In the genomic region with DNA sequence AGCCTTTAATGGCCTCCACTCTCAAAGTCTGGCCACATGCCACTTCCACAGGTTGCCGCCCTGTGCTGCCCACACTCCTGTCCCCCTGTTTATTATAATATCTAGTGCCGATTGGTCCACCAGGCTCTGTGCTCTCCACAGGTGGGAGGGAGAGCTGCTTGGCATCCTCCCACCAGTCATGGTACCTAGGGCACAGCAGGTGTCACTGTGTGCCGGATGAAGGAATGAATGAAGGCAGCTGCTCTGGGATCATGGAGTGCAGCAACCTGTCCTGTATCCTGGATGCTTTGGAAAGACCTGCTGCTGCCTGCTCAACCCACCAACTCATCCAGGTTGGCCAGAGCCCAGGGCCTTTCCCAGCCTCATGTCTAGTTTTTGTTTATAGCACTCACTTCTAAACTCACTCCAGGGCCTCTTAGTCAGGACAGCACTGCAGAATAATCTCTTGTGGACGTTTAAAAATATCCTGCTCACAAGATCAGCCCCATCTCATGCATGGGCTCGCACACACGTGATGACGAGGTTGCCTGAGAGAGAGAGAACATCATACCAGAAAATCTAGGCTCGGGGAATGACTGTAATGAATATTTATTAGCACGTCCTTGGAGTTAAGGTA, we compare ENCODE assay signal across 10 mouse cellular contexts.
DNase-seq lines count a peak whose midpoint lies in the region; ATAC-seq and TF ChIP-seq lines count a peak whose summit lies in the region.
"Had no signal": no experiment of that assay in that cellular context is flagged by ENCODE, and none has a peak within 500 bp of the region (broad histone marks: within the 10 kb centered on the region; RNA-seq: fewer than 3 reads in every experiment).

No protein-coding gene starts in this region.

- no peak overlapping the region for H3K9ac ChIP-seq in forebrain, embryonic 13.5 days
- H3K9ac ChIP-seq in forebrain, embryonic 16.5 days (replicated peaks; ENCODE audit: low read depth, low read length): no peak overlapping the region
- H3K9ac ChIP-seq in stomach, embryonic 16.5 days (ENCODE audit: low read length): no peak overlapping the region
- H3K9ac ChIP-seq in stomach, postnatal 0 days (ENCODE audit: low read length): no peak overlapping the region
- H3K9ac ChIP-seq in heart, embryonic 11.5 days (ENCODE audit: low read depth, low read length): no peak overlapping the region
- H3K9ac ChIP-seq: lung, embryonic 14.5 days had no signal

- no peak for TF ChIP-seq EP300 in stomach, postnatal 0 days (optimal IDR thresholded peaks at IDR 0.05)

- H3K27me3 ChIP-seq in forebrain, embryonic 13.5 days: no peaks in the 10 kb centered on the region
- no peaks in the 10 kb centered on the region for H3K27me3 ChIP-seq in forebrain, embryonic 16.5 days (replicated peaks; ENCODE audit: control insufficient read depth, insufficient read depth, low read length)
- H3K27me3 ChIP-seq in stomach, embryonic 16.5 days (ENCODE audit: control insufficient read depth, insufficient read depth, low read length): no peaks in the 10 kb centered on the region
- H3K27me3 ChIP-seq in stomach, postnatal 0 days (ENCODE audit: control insufficient read depth, insufficient read depth, low read length): no peaks in the 10 kb centered on the region
- H3K27me3 ChIP-seq in heart, embryonic 11.5 days (ENCODE audit: control insufficient read depth, insufficient read depth, low read length): no peaks in the 10 kb centered on the region

- TF ChIP-seq CTCF in stomach, postnatal 0 days (IDR thresholded peaks at IDR 0.05; ENCODE audit: low read depth): no peak

- 0 out of 2 replicates have a peak, but pooled peaks have one; percentile 21 for ATAC-seq in forebrain, embryonic 13.5 days
- ATAC-seq in forebrain, embryonic 16.5 days: no peak
- 0 out of 2 replicates have a peak, but pooled peaks have one; percentile 37 for ATAC-seq in stomach, embryonic 16.5 days (ENCODE audit: insufficient read depth, low FRiP score)
- ATAC-seq in stomach, postnatal 0 days (ENCODE audit: low FRiP score, low TSS enrichment): no peak
- no peak for ATAC-seq in heart, embryonic 11.5 days (replicated peaks; ENCODE audit: insufficient number of reproducible peaks, low FRiP score, low TSS enrichment)
- ATAC-seq: Patski had no signal

- no peaks in the 10 kb centered on the region for H3K9me3 ChIP-seq in forebrain, embryonic 13.5 days (replicated peaks)
- H3K9me3 ChIP-seq in forebrain, embryonic 16.5 days (ENCODE audit: control insufficient read depth, low read length): no peaks in the 10 kb centered on the region
- H3K9me3 ChIP-seq in stomach, embryonic 16.5 days (replicated peaks; ENCODE audit: control insufficient read depth, low read length): no peaks in the 10 kb centered on the region
- no peaks in the 10 kb centered on the region for H3K9me3 ChIP-seq in stomach, postnatal 0 days (ENCODE audit: control insufficient read depth, low read length)
- no peaks in the 10 kb centered on the region for H3K9me3 ChIP-seq in heart, embryonic 11.5 days (replicated peaks; ENCODE audit: control insufficient read depth, low read length)

- no peak overlapping the region for H3K4me2 ChIP-seq in forebrain, embryonic 13.5 days
- no peak overlapping the region for H3K4me2 ChIP-seq in forebrain, embryonic 16.5 days (ENCODE audit: low read length)
- no peak overlapping the region for H3K4me2 ChIP-seq in stomach, embryonic 16.5 days (ENCODE audit: low read depth, low read length)
- H3K4me2 ChIP-seq in stomach, postnatal 0 days (replicated peaks; ENCODE audit: low read depth): no peak overlapping the region
- no peak overlapping the region for H3K4me2 ChIP-seq in heart, embryonic 11.5 days
- H3K4me2 ChIP-seq: lung, embryonic 14.5 days had no signal

- H3K36me3 ChIP-seq in forebrain, embryonic 13.5 days (ENCODE audit: poor library complexity, severe bottlenecking): no peaks in the 10 kb centered on the region
- H3K36me3 ChIP-seq in forebrain, embryonic 16.5 days (ENCODE audit: control insufficient read depth, insufficient read depth): no peaks in the 10 kb centered on the region
- no peaks in the 10 kb centered on the region for H3K36me3 ChIP-seq in stomach, embryonic 16.5 days (ENCODE audit: control insufficient read depth, insufficient read depth, low read length)
- H3K36me3 ChIP-seq in stomach, postnatal 0 days (ENCODE audit: control insufficient read depth, insufficient read depth, low read length): no peaks in the 10 kb centered on the region
- no peaks in the 10 kb centered on the region for H3K36me3 ChIP-seq in heart, embryonic 11.5 days (ENCODE audit: control insufficient read depth, insufficient read depth, low read length)

- H3K27ac ChIP-seq in forebrain, embryonic 13.5 days: 0 out of 2 replicates have a peak overlapping the region, but pooled peaks have one; percentile 12
- H3K27ac ChIP-seq in forebrain, embryonic 16.5 days (ENCODE audit: low read length): no peak overlapping the region
- no peak overlapping the region for H3K27ac ChIP-seq in stomach, embryonic 16.5 days (ENCODE audit: low read length)
- no peak overlapping the region for H3K27ac ChIP-seq in stomach, postnatal 0 days (replicated peaks)
- H3K27ac ChIP-seq in heart, embryonic 11.5 days (ENCODE audit: low read depth, low read length): peak overlapping the region; percentile 65

- no peak overlapping the region for H3K4me3 ChIP-seq in forebrain, embryonic 13.5 days
- no peak overlapping the region for H3K4me3 ChIP-seq in forebrain, embryonic 16.5 days (replicated peaks; ENCODE audit: low read length)
- no peak overlapping the region for H3K4me3 ChIP-seq in stomach, embryonic 16.5 days (replicated peaks; ENCODE audit: low read length)
- no peak overlapping the region for H3K4me3 ChIP-seq in stomach, postnatal 0 days (ENCODE audit: low read depth, low read length)
- H3K4me3 ChIP-seq in heart, embryonic 11.5 days (ENCODE audit: low read depth, low read length): no peak overlapping the region

- DNase-seq in stomach, postnatal 0 days (ENCODE audit: low spot score): no peak
- no peak for DNase-seq in frontal cortex, postnatal 25 days (ENCODE audit: low spot score in 2 of 2)
- no peak for DNase-seq in gastrocnemius, postnatal 10 days
- no peak for DNase-seq in c-Kit-positive CD71-positive TER-119-positive erythroid progenitor cells, embryonic 14.5 days (ENCODE audit: low spot score)
- DNase-seq: lung, embryonic 14.5 days had no signal

- peaks cover 19% of the 10 kb centered on the region for H3K4me1 ChIP-seq in forebrain, embryonic 13.5 days
- H3K4me1 ChIP-seq in forebrain, embryonic 16.5 days (replicated peaks; ENCODE audit: control insufficient read depth, insufficient read depth, low read length): peaks cover 6% of the 10 kb centered on the region
- no peaks in the 10 kb centered on the region for H3K4me1 ChIP-seq in stomach, embryonic 16.5 days (ENCODE audit: control insufficient read depth, insufficient read depth, low read length)
- H3K4me1 ChIP-seq in stomach, postnatal 0 days (replicated peaks; ENCODE audit: control insufficient read depth, insufficient read depth): no peaks in the 10 kb centered on the region
- H3K4me1 ChIP-seq in heart, embryonic 11.5 days (ENCODE audit: control insufficient read depth, insufficient read depth, low read length): peaks cover 29% of the 10 kb centered on the region

- WGBS in forebrain, embryonic 13.5 days: 82% methylated on average over 9 of the region's 9 CpGs
- WGBS in forebrain, embryonic 16.5 days: 75% methylated on average over 9 of the region's 9 CpGs
- 79% methylated on average over 9 of the region's 9 CpGs for WGBS in stomach, embryonic 16.5 days
- 76% methylated on average over 9 of the region's 9 CpGs for WGBS in stomach, postnatal 0 days
- 67% methylated on average over 9 of the region's 9 CpGs for WGBS in heart, embryonic 11.5 days (ENCODE audit: insufficient replicate concordance)

Comparison
In these comparisons a context has a peak if more than half of its experiments do, and no peak if none do; other contexts are left out.
1. ATAC-seq: peak in forebrain, embryonic 13.5 days (single experiment) and stomach, embryonic 16.5 days (single experiment); none in forebrain, embryonic 16.5 days (single experiment), stomach, postnatal 0 days (single experiment) and heart, embryonic 11.5 days (single experiment).
2. H3K27ac ChIP-seq: peak in forebrain, embryonic 13.5 days (single experiment) and heart, embryonic 11.5 days (single experiment); none in forebrain, embryonic 16.5 days (single experiment), stomach, embryonic 16.5 days (single experiment) and stomach, postnatal 0 days (single experiment).